Mouse (Mus musculus) granulocyte monocyte progenitor cell, adult 5-6 weeks (primary cell): ENCODE data around the gene Selenop. TPM values are rescaled to one million over a fixed set of nuclear protein-coding genes. Genes with fewer than 3 reads are reported as not detected.

ENCODE experiments used
- total RNA-seq, 2 experiments: library from RNA; stranded (forward) in 1 of 2; stranded (reverse) in 1 of 2; fragments of 200-712, 200-1000 nt in 1 of 2; fragments of >200 nt in 1 of 2; fragmentation: Nextera tagmentation in 1 of 2; gene quantifications; 2 replicates each; pipeline ENCODE4 v1.2.3; 2014 to 2017

The Selenop gene
- total RNA-seq, 2 experiments from 2014 or later, result 38.1 to 90.6 TPM

Other genes with a start within 250 kb of the Selenop start
- not detected in 2 replicates for gene Ccdc152, start 35.0 kb downstream of the Selenop start, total RNA-seq (2014; fragmentation: Nextera tagmentation)
- not detected in 2 replicates for gene Ccdc152, start 35.0 kb downstream of the Selenop start, total RNA-seq (2017)